Mouse (Mus musculus): Measurements from ENCODE around the gene Ube2b. TPM values are rescaled to one million over a fixed set of nuclear protein-coding genes. Genes with fewer than 3 reads are reported as not detected.

Gene Ube2b
- total and polyA plus RNA-seq, 3 experiments, result 35.4 to 112 TPM; not detected in 1

DNA sequence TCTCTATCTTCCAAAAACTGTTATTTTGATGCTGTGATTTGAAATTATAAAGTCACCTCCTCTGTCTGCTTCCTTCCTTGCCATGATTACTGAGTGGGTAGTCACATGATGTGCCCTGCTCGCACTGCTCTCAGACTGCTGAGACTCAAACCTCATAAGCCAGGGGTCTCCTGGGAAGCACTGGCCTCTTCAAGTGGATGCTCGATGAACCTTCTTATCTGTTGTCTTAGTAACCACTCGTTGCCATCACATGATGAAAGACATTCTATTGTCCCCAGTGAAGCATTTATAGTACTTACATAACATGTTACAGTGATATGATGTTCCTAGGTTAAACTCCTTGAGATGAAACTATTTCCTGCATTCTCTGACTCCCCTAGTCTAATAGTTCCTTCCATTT is 37.1 kb upstream of the Ube2b start:
- H3K4me1 ChIP-seq (ENCODE audit: control insufficient read depth in 1 of 2, insufficient read depth in 2 of 2, low read length in 2 of 2), result no peaks in the 10 kb centered on the region
- H3K27ac ChIP-seq (ENCODE audit: control insufficient read depth, low read depth, low read length), result no peak overlapping the region
- no peak for TF ChIP-seq GABPA (IDR thresholded peaks at IDR 0.05; ENCODE audit: low read depth, low read length)
- TF ChIP-seq CHD1 (IDR thresholded peaks at IDR 0.05; ENCODE audit: low read depth, low read length), result no peak
- TF ChIP-seq USF1 (IDR thresholded peaks at IDR 0.05; ENCODE audit: low read depth, low read length), result no peak
- TF ChIP-seq ZC3H11A (IDR thresholded peaks at IDR 0.05; ENCODE audit: low read depth, low read length), result no peak
- no peak for TF ChIP-seq CTCF (IDR thresholded peaks at IDR 0.05 in 2 of 3, conservative IDR thresholded peaks at IDR 0.05 in 1 of 3; ENCODE audit: control insufficient read depth in 1 of 3, insufficient read depth in 1 of 3, low read depth in 2 of 3, low read length in 3 of 3, poor library complexity in 1 of 3, severe bottlenecking in 1 of 3)
- no peak for TF ChIP-seq USF2 (IDR thresholded peaks at IDR 0.05; ENCODE audit: borderline replicate concordance in 1 of 2, insufficient read depth in 1 of 2, low read depth in 1 of 2, low read length in 2 of 2)
- no peak for TF ChIP-seq MXI1 (IDR thresholded peaks at IDR 0.05; ENCODE audit: low read depth, low read length)
- no peak for TF ChIP-seq CHD2 (IDR thresholded peaks at IDR 0.05; ENCODE audit: low read length)
- TF ChIP-seq ZNF384 (IDR thresholded peaks at IDR 0.05; ENCODE audit: low read depth, low read length), result no peak
- no peak for TF ChIP-seq MYC (IDR thresholded peaks at IDR 0.05; ENCODE audit: low read depth, low read length)
- H3K36me3 ChIP-seq (ENCODE audit: control insufficient read depth in 1 of 2, insufficient read depth in 2 of 2, low read length in 2 of 2), result peaks cover 0 to 4% of the 10 kb centered on the region in 2 experiments; a peak in 2 of 4 replicates
- H3K4me3 ChIP-seq (ENCODE audit: control insufficient read depth in 1 of 2, insufficient read depth in 1 of 2, low read depth in 2 of 2, low read length in 2 of 2), result no peak overlapping the region
- no peak for DNase-seq (ENCODE audit: low read depth, low spot score)
- no peaks in the 10 kb centered on the region for H3K27me3 ChIP-seq (ENCODE audit: control insufficient read depth in 1 of 2, insufficient read depth in 2 of 2, low read length in 2 of 2)
- no peaks in the 10 kb centered on the region for H3K79me2 ChIP-seq (ENCODE audit: control insufficient read depth, insufficient read depth, low read length, poor library complexity)
- no peaks in the 10 kb centered on the region for H3K9me3 ChIP-seq (replicated peaks; ENCODE audit: insufficient read depth, low read length)
- no peak overlapping the region for H3K9ac ChIP-seq (ENCODE audit: control insufficient read depth, low read depth, low read length, poor library complexity, severe bottlenecking)

DNA sequence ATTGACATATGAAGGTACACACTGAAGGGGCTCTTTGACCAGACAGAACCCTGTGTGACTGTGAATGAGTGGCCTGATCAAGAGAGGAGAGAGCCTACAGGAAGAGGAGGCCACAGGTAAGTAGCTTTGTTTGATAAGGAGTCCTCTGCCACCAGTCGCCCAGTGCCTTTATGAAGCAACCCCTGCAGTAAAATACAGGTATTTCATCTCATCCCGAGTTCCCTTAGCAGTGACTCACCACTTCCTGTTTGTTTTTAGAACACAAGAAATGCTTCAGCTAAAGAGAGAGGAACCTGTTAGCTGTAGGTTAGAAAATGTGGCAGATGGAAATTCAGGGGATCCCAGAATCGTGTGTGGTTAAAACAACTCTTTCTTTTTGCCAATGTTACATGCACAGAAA is 35.3 kb upstream of the Ube2b start:
- Histone ChIP-seq H3K9me3 (replicated peaks; ENCODE audit: insufficient read depth, low read length) (no peaks in the 10 kb centered on the region), H3K9ac (ENCODE audit: control insufficient read depth, low read depth, low read length, poor library complexity, severe bottlenecking) (no peak overlapping the region), H3K4me1 (ENCODE audit: control insufficient read depth in 1 of 2, insufficient read depth in 2 of 2, low read length in 2 of 2) (no peaks in the 10 kb centered on the region), H3K27me3 (ENCODE audit: control insufficient read depth in 1 of 2, insufficient read depth in 2 of 2, low read length in 2 of 2) (no peaks in the 10 kb centered on the region), H3K27ac (ENCODE audit: control insufficient read depth, low read depth, low read length) (no peak overlapping the region), H3K36me3 (ENCODE audit: control insufficient read depth in 1 of 2, insufficient read depth in 2 of 2, low read length in 2 of 2) (peaks cover 0 to 4% of the 10 kb centered on the region in 2 experiments; a peak in 2 of 4 replicates), H3K4me3 (ENCODE audit: control insufficient read depth in 1 of 2, insufficient read depth in 1 of 2, low read depth in 2 of 2, low read length in 2 of 2) (no peak overlapping the region), H3K79me2 (ENCODE audit: control insufficient read depth, insufficient read depth, low read length, poor library complexity) (no peaks in the 10 kb centered on the region)
- TF ChIP-seq ELF1 (IDR thresholded peaks at IDR 0.05; ENCODE audit: low read depth, low read length), result 0 out of 2 replicates have a peak, but pooled peaks have one; percentile 32
- 0 out of 4 replicates have a peak, but pooled peaks of 1 of the 2 experiments have one; percentile 23 for TF ChIP-seq EP300 (IDR thresholded peaks at IDR 0.05; ENCODE audit: low read depth in 1 of 2, low read length in 2 of 2)
- TF ChIP-seq JUND (IDR thresholded peaks at IDR 0.05; ENCODE audit: low read depth, low read length), result 0 out of 2 replicates have a peak, but pooled peaks have one; percentile 54
- TF ChIP-seq TCF12 (IDR thresholded peaks at IDR 0.05; ENCODE audit: low read depth, low read length), result no peak
- DNase-seq (ENCODE audit: low read depth, low spot score), result peak; percentile 47

DNA sequence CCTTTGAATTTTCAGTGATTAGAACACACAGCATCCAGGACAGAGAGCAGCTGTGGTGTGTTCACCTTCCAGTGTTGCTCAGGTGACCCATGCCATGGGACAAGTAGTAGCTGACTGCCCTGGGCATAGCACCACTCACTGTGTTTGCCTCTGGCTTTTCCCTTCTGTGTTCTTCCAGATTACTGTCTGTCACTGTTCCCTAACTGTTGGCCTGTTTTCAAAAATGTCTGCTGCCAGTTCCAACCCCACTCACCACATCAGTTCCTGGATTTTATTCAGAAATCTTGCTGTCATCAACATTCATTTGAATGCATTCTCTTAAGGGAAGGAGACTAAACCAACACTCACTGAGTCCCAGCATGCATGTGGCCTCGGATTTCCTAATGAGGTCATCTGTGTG is 33.4 kb upstream of the Ube2b start:
- TF ChIP-seq TBP (IDR thresholded peaks at IDR 0.05; ENCODE audit: low read depth, low read length), result no peak
- TF ChIP-seq SIN3A (IDR thresholded peaks at IDR 0.05; ENCODE audit: low read length), result no peak
- no peak for TF ChIP-seq USF2 (IDR thresholded peaks at IDR 0.05; ENCODE audit: borderline replicate concordance in 1 of 2, insufficient read depth in 1 of 2, low read depth in 1 of 2, low read length in 2 of 2)
- TF ChIP-seq TCF12 (IDR thresholded peaks at IDR 0.05; ENCODE audit: low read depth, low read length), result no peak
- TF ChIP-seq E2F4 (IDR thresholded peaks at IDR 0.05; ENCODE audit: borderline replicate concordance, low read depth, low read length), result no peak
- TF ChIP-seq HCFC1 (IDR thresholded peaks at IDR 0.05; ENCODE audit: low read depth, low read length), result no peak
- no peak for TF ChIP-seq KAT2A (conservative IDR thresholded peaks at IDR 0.05; ENCODE audit: low read depth, low read length)
- no peak for TF ChIP-seq POLR2AphosphoS5 (IDR thresholded peaks at IDR 0.05; ENCODE audit: borderline replicate concordance, low read depth, low read length)
- TF ChIP-seq GABPA (IDR thresholded peaks at IDR 0.05; ENCODE audit: low read depth, low read length), result no peak
- no peak for TF ChIP-seq JUND (IDR thresholded peaks at IDR 0.05; ENCODE audit: low read depth, low read length)
- Histone ChIP-seq H3K4me1 (ENCODE audit: control insufficient read depth in 1 of 2, insufficient read depth in 2 of 2, low read length in 2 of 2) (no peaks in the 10 kb centered on the region), H3K9me3 (replicated peaks; ENCODE audit: insufficient read depth, low read length) (no peaks in the 10 kb centered on the region), H3K27me3 (ENCODE audit: control insufficient read depth in 1 of 2, insufficient read depth in 2 of 2, low read length in 2 of 2) (no peaks in the 10 kb centered on the region), H3K79me2 (ENCODE audit: control insufficient read depth, insufficient read depth, low read length, poor library complexity) (no peaks in the 10 kb centered on the region), H3K9ac (ENCODE audit: control insufficient read depth, low read depth, low read length, poor library complexity, severe bottlenecking) (no peak overlapping the region), H3K27ac (ENCODE audit: control insufficient read depth, low read depth, low read length) (no peak overlapping the region), H3K36me3 (ENCODE audit: control insufficient read depth in 1 of 2, insufficient read depth in 2 of 2, low read length in 2 of 2) (peaks cover 0 to 4% of the 10 kb centered on the region in 2 experiments; a peak in 2 of 4 replicates), H3K4me3 (ENCODE audit: control insufficient read depth in 1 of 2, insufficient read depth in 1 of 2, low read depth in 2 of 2, low read length in 2 of 2) (no peak overlapping the region)
- DNase-seq (ENCODE audit: low read depth, low spot score), result no peak

All from MEL (cell line).